Mouse (Mus musculus): ENCODE results near the gene 4930402K13Rik. TPM values are rescaled to one million over a fixed set of nuclear protein-coding genes. Genes with fewer than 3 reads are reported as not detected.
A peak's percentile ranks its signal among the peaks of the same experiment; 100 is the strongest.
"Not testable (repeated sequence)": the region's sequence is repeated elsewhere in the genome, so short reads cannot be mapped to it uniquely, and the experiment has no call there.

4930402K13Rik gene
- not detected in 2 replicates for polyA plus RNA-seq (2015; fragmentation: Nextera tagmentation; extraction: Ambion mirVana)

DNA sequence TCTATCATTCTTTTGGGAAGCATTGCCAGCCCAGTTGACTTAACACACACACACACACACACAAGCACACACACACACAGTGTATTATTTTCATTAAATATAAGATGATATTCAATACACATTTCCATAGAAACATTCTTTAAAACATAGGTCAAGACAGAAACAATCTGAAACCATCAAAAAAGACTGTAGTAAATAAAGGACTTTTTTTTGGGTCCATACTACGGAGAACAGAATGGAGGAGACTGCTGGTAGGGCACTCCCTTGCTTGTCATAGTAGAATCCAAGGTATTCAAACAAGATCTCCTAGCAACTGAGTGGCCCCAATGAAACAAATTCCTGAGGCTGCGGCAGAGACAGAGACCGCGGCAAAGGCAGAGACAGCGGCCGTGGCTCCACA lies at the start of gene 4930402K13Rik:
Gene 4930402K13Rik, plus strand, starts transcription at position 301 of the 400 bp plus-strand sequence.
- Histone ChIP-seq H3K4me1 (replicated peaks) (no peaks in the 10 kb centered on the region), H3K36me3 (no peaks in the 10 kb centered on the region), H3K27ac (replicated peaks) (no peak within 1 kb of the TSS), H3K9me3 (no peaks in the 10 kb centered on the region), H3K27me3 (no peaks in the 10 kb centered on the region), H3K4me2 (no peak within 1 kb of the TSS), H3K9ac (no peak within 1 kb of the TSS), H3K4me3 (no peak within 1 kb of the TSS)
- 76% methylated on average over 6 of the region's 6 CpGs for WGBS
- ATAC-seq (ENCODE audit: low read depth) = no peak

DNA sequence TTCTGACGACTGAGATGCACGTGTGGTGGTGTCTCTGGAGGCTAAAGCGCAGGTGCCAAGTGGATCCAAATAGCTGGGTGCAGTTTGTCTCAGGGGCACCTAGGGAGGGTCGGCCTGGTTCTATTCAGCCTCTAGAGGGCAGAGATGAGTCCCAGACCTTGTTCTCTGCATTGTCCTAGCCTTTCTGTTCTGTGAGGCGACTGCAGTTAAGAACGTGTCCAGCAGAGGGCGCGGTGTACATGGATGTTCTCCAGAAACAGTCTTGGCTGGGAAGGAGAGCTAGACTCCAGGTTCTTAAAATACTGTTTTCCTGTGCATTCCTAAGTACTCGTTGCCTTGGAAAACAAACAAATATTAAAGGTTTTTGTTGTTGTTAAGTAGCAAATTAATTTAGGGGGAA lies 43.4 kb upstream of the 4930402K13Rik start:
- not testable (repeated sequence) for H3K9me3 ChIP-seq; H3K4me2 ChIP-seq; H3K4me1 ChIP-seq (replicated peaks); H3K36me3 ChIP-seq; H3K9ac ChIP-seq; ATAC-seq (ENCODE audit: low read depth); H3K27ac ChIP-seq (replicated peaks); H3K4me3 ChIP-seq; H3K27me3 ChIP-seq
- 30% methylated on average over 7 of the region's 9 CpGs for WGBS

DNA sequence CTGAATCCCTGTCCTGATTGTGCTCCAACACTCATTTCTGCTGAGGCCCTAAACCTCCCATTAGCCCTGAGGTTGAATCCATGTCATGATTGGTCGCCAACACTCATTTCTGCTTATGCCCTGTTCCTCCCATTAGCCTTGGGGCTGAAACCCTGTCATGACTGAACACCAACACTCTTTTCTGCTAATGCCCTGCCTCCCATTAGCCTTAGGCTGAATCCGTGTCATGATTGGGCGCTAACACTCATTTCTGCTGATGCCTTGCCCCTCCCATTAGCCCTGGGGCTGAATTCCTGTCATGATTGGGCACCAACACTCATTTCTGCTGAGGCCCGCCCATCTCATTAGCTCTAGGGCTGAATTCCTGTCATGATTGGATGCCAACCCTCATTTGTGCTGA lies 42.3 kb upstream of the 4930402K13Rik start:
- whole genome bisulfite sequencing = 90% methylated on average over 4 of the region's 4 CpGs
- Histone ChIP-seq H3K9me3 (no peaks in the 10 kb centered on the region), H3K36me3 (no peaks in the 10 kb centered on the region), H3K4me2 (no peak overlapping the region), H3K9ac (no peak overlapping the region), H3K27me3 (no peaks in the 10 kb centered on the region), H3K27ac (replicated peaks) (no peak overlapping the region), H3K4me1 (replicated peaks) (no peaks in the 10 kb centered on the region), H3K4me3 (no peak overlapping the region)
- no peak for ATAC-seq (ENCODE audit: low read depth)

- not testable (repeated sequence) for H3K4me2 ChIP-seq; H3K4me3 ChIP-seq; H3K4me1 ChIP-seq (replicated peaks); H3K9ac ChIP-seq; H3K36me3 ChIP-seq; ATAC-seq (ENCODE audit: low read depth); H3K27ac ChIP-seq (replicated peaks); H3K27me3 ChIP-seq; H3K9me3 ChIP-seq
- 91% methylated on average over 11 of the region's 11 CpGs for WGBS
Measured at GRCm38 (mm10) chrX:9062715-9063114, 41.6 kb upstream of the 4930402K13Rik start, which contains the start of gene Fthl17f. Fthl17f (plus strand) TSS chrX:9063015.

- not testable (repeated sequence) for H3K4me2 ChIP-seq; H3K9ac ChIP-seq; H3K4me3 ChIP-seq; H3K36me3 ChIP-seq; H3K9me3 ChIP-seq; H3K27ac ChIP-seq (replicated peaks); H3K4me1 ChIP-seq (replicated peaks); H3K27me3 ChIP-seq
- peak; percentile 50; the same call in 1 of the 2 replicates for ATAC-seq (ENCODE audit: low read depth)
- 17% methylated on average over 9 of the region's 10 CpGs for WGBS
Measured at GRCm38 (mm10) chrX:9077699-9078098, 26.7 kb upstream of the 4930402K13Rik start.

DNA sequence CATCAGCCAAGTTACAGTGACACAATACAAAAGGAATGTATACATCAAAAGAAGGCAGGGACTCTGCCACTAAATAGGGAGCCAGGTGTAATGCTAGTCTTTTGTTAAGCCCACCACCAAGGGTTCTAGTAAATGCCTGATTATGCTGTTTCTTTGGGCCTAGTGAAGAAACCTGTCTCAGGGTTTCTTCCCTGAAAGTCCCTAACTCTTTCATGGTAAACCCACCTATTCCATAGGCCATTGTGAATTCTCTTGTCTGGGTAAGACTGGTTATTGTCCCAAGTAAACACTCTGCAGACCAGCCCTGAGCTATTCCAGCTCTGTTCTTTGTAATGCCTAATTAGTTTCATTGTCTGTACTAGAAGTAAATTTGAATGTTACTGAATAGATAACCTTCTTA lies 9.3 kb upstream of the 4930402K13Rik start:
- not testable (repeated sequence) for ATAC-seq (ENCODE audit: low read depth); H3K27ac ChIP-seq (replicated peaks); H3K4me2 ChIP-seq; H3K9me3 ChIP-seq; H3K36me3 ChIP-seq; H3K9ac ChIP-seq; H3K4me1 ChIP-seq (replicated peaks); H3K4me3 ChIP-seq; H3K27me3 ChIP-seq

GRCm38 (mm10) chrX:9110381-9110780 lies 6.0 kb downstream of the 4930402K13Rik start:
- no peaks in the 10 kb centered on the region for H3K4me1 ChIP-seq (replicated peaks)
- H3K27ac ChIP-seq (replicated peaks) = no peak overlapping the region
- WGBS = 64% methylated on average over 2 of the region's 2 CpGs
- H3K4me2 ChIP-seq = no peak overlapping the region
- H3K4me3 ChIP-seq = no peak overlapping the region
- no peaks in the 10 kb centered on the region for H3K9me3 ChIP-seq
- H3K27me3 ChIP-seq = no peaks in the 10 kb centered on the region
- H3K36me3 ChIP-seq = no peaks in the 10 kb centered on the region
- no peak overlapping the region for H3K9ac ChIP-seq
- ATAC-seq (ENCODE audit: low read depth) = no peak

DNA sequence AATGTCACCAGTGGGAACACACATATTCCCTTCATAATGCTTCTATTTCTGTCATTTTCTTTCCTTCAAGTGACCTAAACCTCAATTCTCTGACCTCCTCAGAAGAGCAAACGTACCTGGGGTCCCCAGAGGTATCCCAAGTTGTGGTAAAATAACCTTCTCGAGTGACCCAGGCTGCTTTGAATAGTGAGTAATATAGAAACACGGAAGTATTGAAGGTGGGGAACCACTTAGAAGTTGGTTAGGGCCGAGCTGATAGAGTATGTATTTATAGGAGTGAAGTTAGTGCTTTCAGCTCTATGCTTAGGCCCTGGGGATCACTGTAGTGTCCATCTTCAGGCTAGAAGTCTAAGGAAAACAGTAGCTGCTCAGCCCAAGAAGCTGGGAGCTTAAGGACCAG lies 20.6 kb downstream of the 4930402K13Rik start:
- no peaks in the 10 kb centered on the region for H3K27me3 ChIP-seq
- no peak overlapping the region for H3K4me2 ChIP-seq
- no peak overlapping the region for H3K9ac ChIP-seq
- no peaks in the 10 kb centered on the region for H3K36me3 ChIP-seq
- WGBS = 72% methylated on average over 4 of the region's 4 CpGs
- H3K4me3 ChIP-seq = no peak overlapping the region
- no peaks in the 10 kb centered on the region for H3K4me1 ChIP-seq (replicated peaks)
- no peak for ATAC-seq (ENCODE audit: low read depth)
- no peaks in the 10 kb centered on the region for H3K9me3 ChIP-seq
- H3K27ac ChIP-seq (replicated peaks) = no peak overlapping the region

- Histone ChIP-seq H3K9me3 (no peaks in the 10 kb centered on the region), H3K4me1 (replicated peaks) (no peaks in the 10 kb centered on the region), H3K4me3 (no peak overlapping the region), H3K4me2 (no peak overlapping the region), H3K27me3 (no peaks in the 10 kb centered on the region), H3K27ac (replicated peaks) (no peak overlapping the region), H3K9ac (no peak overlapping the region), H3K36me3 (no peaks in the 10 kb centered on the region)
- ATAC-seq (ENCODE audit: low read depth) = no peak
- WGBS = 50% methylated on average over 7 of the region's 7 CpGs
Measured at GRCm38 (mm10) chrX:9128317-9128831, 24.0 kb downstream of the 4930402K13Rik start.

- Histone ChIP-seq H3K36me3 (no peaks in the 10 kb centered on the region), H3K4me2 (no peak overlapping the region), H3K4me3 (no peak overlapping the region), H3K9me3 (no peaks in the 10 kb centered on the region), H3K4me1 (replicated peaks) (no peaks in the 10 kb centered on the region), H3K27me3 (no peaks in the 10 kb centered on the region), H3K27ac (replicated peaks) (no peak overlapping the region), H3K9ac (no peak overlapping the region)
- WGBS = 89% methylated on average over 4 of the region's 4 CpGs
- no peak for ATAC-seq (ENCODE audit: low read depth)
Measured at GRCm38 (mm10) chrX:9139290-9139948, 35.1 kb downstream of the 4930402K13Rik start.

DNA sequence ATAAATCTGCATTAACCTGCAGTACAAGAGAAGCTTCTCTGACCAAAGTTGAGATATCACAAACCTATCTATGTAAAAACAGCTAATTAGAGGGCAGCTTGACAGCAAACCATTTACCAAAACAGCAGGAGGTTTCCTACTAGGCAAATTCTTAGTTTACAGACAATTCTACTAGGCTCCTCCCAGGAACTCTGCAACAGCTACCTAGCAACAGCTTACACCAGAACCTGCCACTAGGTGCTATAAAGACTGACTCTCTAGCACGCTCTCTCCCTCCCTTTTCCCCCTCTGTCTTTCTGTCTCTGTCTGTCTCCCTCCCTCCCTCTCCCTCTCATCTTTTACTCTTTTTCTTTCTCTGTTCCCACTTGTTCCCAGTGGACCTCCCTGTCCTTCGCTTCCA lies 38.3 kb downstream of the 4930402K13Rik start:
- no peak for ATAC-seq (ENCODE audit: low read depth)
- Histone ChIP-seq H3K36me3 (no peaks in the 10 kb centered on the region), H3K4me2 (no peak overlapping the region), H3K27ac (replicated peaks) (no peak overlapping the region), H3K9ac (no peak overlapping the region), H3K27me3 (no peaks in the 10 kb centered on the region), H3K9me3 (no peaks in the 10 kb centered on the region), H3K4me1 (replicated peaks) (no peaks in the 10 kb centered on the region), H3K4me3 (no peak overlapping the region)
- WGBS = 34% methylated on average over 2 of the region's 2 CpGs
